Mouse (Mus musculus): ENCODE measurements around the gene Faap20. TPM values are rescaled to one million over a fixed set of nuclear protein-coding genes. Genes with fewer than 3 reads are reported as not detected.

Gene Faap20
- polyA plus RNA-seq (2016; fragmentation: Nextera tagmentation; extraction: Ambion mirVana), result 61.0 and 65.1 TPM in 2 replicates

DNA sequence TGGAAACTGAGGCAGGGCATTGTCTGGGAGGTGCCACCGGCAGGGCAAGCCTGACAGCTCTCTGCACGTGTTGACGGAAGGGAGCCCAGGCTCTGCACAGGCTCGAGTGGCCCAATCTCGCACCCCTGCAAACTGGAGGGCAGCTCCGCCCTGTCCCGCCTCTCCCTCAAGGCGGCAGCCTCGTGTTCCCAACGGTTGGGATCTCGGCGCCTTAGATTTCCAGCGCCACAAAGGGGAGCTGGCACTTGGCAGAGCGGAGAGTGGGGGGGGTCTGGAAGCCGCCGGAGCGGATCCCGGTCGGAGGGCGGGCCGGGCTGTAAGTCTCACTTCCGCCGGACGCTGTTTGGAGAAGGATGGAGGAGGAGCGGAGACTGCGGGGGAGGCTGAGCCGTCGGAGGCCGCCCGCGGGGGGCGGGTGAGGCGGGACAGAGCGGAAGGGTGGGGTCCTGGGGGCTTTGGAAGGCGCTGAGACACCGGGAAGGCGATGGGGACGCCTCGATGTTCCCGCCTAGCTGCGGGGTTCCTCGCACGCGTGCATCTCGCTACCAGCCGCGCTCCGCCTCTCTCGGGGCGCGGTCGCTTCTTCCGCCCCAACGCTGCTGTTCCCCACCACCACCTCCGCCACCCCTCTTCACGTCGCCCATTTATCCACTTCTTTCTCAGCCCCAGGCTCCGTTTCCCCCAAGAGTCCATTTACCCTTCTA lies at the start of gene Faap20:
Faap20 (plus strand) TSS at position 155 of the 704 bp plus-strand sequence.
- H3K4me2 ChIP-seq, result peak within 1 kb of the TSS; percentile 93
- peak within 1 kb of the TSS; percentile 82 for H3K9ac ChIP-seq
- peak; percentile 89 for ATAC-seq (ENCODE audit: insufficient number of reproducible peaks, low FRiP score)
- H3K4me3 ChIP-seq, result peak within 1 kb of the TSS; percentile 59
- peaks cover 33% of the 10 kb centered on the region for H3K4me1 ChIP-seq (replicated peaks)
- under 1% methylated on average over 50 of the region's 58 CpGs for WGBS
- H3K27me3 ChIP-seq (replicated peaks), result no peaks in the 10 kb centered on the region
- no peaks in the 10 kb centered on the region for H3K9me3 ChIP-seq (replicated peaks)
- peaks cover 14% of the 10 kb centered on the region for H3K36me3 ChIP-seq
- peak within 1 kb of the TSS; percentile 96 for H3K27ac ChIP-seq (ENCODE audit: poor library complexity, severe bottlenecking)

DNA sequence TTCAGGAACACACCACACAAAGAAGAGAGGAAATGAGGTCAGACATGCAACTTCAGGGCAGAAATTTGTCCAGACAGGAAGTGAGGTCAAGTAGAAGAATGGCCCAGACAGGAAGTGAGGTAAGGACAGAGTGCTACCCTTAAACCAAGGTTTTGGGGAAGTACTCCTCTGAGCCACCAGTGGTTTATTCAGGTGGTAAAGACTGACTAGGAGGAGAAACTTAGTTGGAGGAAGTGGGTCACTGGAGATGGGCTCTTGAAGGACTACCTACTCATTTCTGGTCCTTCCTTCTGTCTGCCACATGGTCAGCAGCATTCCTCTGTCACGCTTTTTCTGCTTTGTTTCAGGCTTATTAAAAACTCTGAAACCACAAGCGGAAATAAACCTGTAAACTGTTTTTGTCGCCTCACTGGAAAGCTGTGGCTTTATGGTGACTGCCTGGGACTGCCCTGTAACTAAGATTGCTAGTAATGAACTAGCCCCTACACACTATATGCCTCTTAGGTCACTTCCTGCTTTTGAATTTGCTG lies 48.7 kb upstream of the Faap20 start:
- Histone ChIP-seq H3K4me1 (replicated peaks) (peaks cover 88% of the 10 kb centered on the region), H3K9me3 (replicated peaks) (no peaks in the 10 kb centered on the region), H3K4me3 (no peak overlapping the region), H3K27me3 (replicated peaks) (no peaks in the 10 kb centered on the region), H3K9ac (no peak overlapping the region), H3K27ac (ENCODE audit: poor library complexity, severe bottlenecking) (0 out of 2 replicates have a peak overlapping the region, but pooled peaks have one; percentile 12), H3K36me3 (no peaks in the 10 kb centered on the region), H3K4me2 (no peak overlapping the region)
- WGBS, result 76% methylated on average over 3 of the region's 3 CpGs
- no peak for ATAC-seq (ENCODE audit: insufficient number of reproducible peaks, low FRiP score)

DNA sequence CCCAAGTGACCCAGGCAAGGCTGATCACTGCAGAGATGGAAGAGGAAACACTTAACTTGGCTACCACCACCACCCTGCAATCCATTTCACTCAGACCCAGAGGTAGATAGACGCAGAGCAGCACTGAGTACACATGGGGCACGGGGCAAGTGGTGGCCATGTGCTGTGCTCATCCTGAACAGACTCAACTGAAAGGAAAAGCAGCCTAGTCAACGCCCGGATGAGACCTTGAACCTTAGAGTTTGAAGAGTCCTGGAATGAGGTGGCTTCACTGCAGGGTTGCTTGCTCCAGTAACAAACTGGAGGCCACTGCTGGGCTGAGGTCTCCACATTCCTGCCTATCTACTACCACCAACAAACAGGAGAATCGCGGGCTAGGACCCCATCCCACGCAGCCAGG lies 47.8 kb upstream of the Faap20 start:
- Histone ChIP-seq H3K27me3 (replicated peaks) (no peaks in the 10 kb centered on the region), H3K4me2 (no peak overlapping the region), H3K36me3 (no peaks in the 10 kb centered on the region), H3K9me3 (replicated peaks) (no peaks in the 10 kb centered on the region), H3K9ac (no peak overlapping the region), H3K4me3 (no peak overlapping the region), H3K4me1 (replicated peaks) (peaks cover 88% of the 10 kb centered on the region), H3K27ac (ENCODE audit: poor library complexity, severe bottlenecking) (0 out of 2 replicates have a peak overlapping the region, but pooled peaks have one; percentile 12)
- no peak for ATAC-seq (ENCODE audit: insufficient number of reproducible peaks, low FRiP score)
- WGBS, result 80% methylated on average over 7 of the region's 7 CpGs

DNA sequence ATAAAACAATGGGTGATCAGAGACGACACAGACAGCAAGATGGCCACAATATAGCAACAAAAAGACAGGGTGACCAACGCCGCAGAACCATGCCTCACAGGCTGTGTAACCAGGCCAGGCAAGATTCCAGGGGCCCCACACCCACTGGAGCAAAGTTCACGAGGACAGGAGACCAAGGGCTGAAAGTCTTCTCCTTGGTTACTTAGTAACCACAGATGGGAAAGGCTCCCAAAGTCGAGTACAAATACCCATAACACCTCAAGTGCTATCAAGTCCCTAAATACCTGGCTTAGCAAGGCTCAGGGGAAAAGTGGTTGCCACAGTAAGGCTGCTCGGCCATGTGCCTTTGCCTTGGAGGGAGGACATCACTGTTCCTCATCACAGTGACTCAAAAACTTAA lies 43.7 kb upstream of the Faap20 start:
- no peak overlapping the region for H3K9ac ChIP-seq
- H3K4me1 ChIP-seq (replicated peaks), result peaks cover 90% of the 10 kb centered on the region
- no peak overlapping the region for H3K27ac ChIP-seq (ENCODE audit: poor library complexity, severe bottlenecking)
- H3K9me3 ChIP-seq (replicated peaks), result no peaks in the 10 kb centered on the region
- H3K4me3 ChIP-seq, result no peak overlapping the region
- peaks cover 5% of the 10 kb centered on the region for H3K36me3 ChIP-seq
- no peak for ATAC-seq (ENCODE audit: insufficient number of reproducible peaks, low FRiP score)
- H3K27me3 ChIP-seq (replicated peaks), result no peaks in the 10 kb centered on the region
- H3K4me2 ChIP-seq, result no peak overlapping the region
- WGBS, result 74% methylated on average over 6 of the region's 6 CpGs

DNA sequence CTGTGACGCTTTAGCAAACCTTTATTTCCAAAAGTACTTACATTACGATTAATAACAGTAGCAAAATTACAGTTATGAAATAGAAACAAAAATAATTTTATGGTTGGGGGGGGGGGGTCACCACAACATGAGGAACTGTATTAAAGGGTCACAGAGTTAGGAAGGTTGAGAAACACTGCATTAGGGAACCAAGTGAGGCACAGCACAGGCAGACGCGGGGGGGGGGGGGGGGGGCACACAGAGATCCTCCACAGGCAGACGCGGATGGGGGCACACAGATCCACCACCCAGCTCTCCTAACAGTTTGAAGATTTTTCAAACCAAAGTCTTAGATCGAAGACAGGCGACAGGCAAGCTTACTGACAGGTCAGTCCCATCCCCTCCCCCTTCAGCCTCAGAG lies 43.1 kb upstream of the Faap20 start:
- Histone ChIP-seq H3K4me1 (replicated peaks) (peaks cover 90% of the 10 kb centered on the region), H3K9me3 (replicated peaks) (no peaks in the 10 kb centered on the region), H3K27me3 (replicated peaks) (no peaks in the 10 kb centered on the region), H3K4me2 (no peak overlapping the region), H3K4me3 (no peak overlapping the region), H3K36me3 (peaks cover 8% of the 10 kb centered on the region), H3K27ac (ENCODE audit: poor library complexity, severe bottlenecking) (no peak overlapping the region), H3K9ac (0 out of 2 replicates have a peak overlapping the region, but pooled peaks have one; percentile 13)
- ATAC-seq (ENCODE audit: insufficient number of reproducible peaks, low FRiP score), result no peak
- WGBS, result 65% methylated on average over 7 of the region's 8 CpGs

DNA sequence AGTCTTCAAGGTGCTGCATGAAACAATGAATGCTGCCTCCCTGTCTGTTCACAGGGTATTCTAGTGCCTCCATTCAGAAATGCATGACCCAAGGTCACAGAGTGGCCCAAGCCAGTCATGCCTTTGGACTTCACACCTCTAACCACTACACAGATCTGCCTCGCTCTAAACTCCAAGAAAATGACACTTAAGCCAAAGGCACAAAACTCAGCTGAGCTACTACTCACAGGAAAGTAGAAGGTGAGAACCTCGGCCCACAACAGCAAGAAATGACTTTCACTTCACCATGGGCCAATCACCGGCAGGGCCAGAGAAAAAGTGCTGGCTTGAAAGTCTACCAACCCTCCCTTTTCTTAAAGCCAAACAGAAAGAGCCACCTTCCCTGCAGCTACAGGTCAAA lies 41.8 kb upstream of the Faap20 start:
- Histone ChIP-seq H3K27me3 (replicated peaks) (no peaks in the 10 kb centered on the region), H3K27ac (ENCODE audit: poor library complexity, severe bottlenecking) (peak overlapping the region; percentile 10; the same call in 1 of the 2 replicates), H3K9me3 (replicated peaks) (no peaks in the 10 kb centered on the region), H3K36me3 (peaks cover 8% of the 10 kb centered on the region), H3K4me3 (no peak overlapping the region), H3K4me1 (replicated peaks) (peaks cover 90% of the 10 kb centered on the region), H3K9ac (no peak overlapping the region), H3K4me2 (no peak overlapping the region)
- WGBS, result 71% methylated on average over 3 of the region's 3 CpGs
- no peak for ATAC-seq (ENCODE audit: insufficient number of reproducible peaks, low FRiP score)

DNA sequence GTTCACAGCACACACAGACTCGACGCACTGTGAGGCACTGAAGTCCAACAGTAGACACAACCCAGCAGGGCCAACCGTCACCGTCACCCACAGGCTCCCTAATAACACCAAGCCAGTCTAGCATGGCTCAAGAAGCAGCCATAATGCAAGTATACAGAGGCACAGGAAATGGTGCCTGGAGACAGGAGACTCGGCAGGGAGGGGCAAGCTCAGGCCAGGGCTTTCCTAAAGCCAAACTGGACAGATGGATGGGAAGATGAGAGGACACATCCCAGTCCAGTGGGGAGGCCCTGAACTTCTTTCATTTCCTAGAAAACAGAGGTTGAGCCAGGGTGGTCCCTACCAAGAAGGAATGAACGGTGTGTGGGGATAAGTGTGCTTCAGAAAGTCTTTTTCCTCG lies 41.0 kb upstream of the Faap20 start:
- Histone ChIP-seq H3K36me3 (peaks cover 8% of the 10 kb centered on the region), H3K4me1 (replicated peaks) (peaks cover 88% of the 10 kb centered on the region), H3K27me3 (replicated peaks) (no peaks in the 10 kb centered on the region), H3K9me3 (replicated peaks) (no peaks in the 10 kb centered on the region), H3K27ac (ENCODE audit: poor library complexity, severe bottlenecking) (0 out of 2 replicates have a peak overlapping the region, but pooled peaks have one; percentile 9), H3K4me3 (no peak overlapping the region), H3K9ac (no peak overlapping the region), H3K4me2 (no peak overlapping the region)
- 75% methylated on average over 7 of the region's 7 CpGs for WGBS
- no peak for ATAC-seq (ENCODE audit: insufficient number of reproducible peaks, low FRiP score)

DNA sequence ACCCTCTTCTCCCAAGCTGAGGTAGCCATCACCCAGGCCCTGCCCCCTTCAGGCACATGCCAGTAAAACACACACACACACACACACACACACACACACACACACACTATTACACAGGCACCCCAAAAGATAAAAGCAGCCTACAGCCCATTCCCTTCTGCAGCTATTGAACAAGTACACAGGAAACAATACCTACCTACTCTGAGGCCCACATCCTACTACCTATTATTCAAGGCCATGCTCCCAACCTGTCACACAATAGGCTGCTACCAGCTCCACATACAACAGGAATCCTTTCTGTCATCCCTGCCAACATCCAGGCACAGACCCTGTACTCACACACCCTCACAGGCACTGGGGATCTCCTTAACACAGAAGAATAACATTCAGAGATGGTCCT lies 40.5 kb upstream of the Faap20 start:
- no peak overlapping the region for H3K27ac ChIP-seq (ENCODE audit: poor library complexity, severe bottlenecking)
- H3K4me3 ChIP-seq, result no peak overlapping the region
- peaks cover 91% of the 10 kb centered on the region for H3K4me1 ChIP-seq (replicated peaks)
- no peaks in the 10 kb centered on the region for H3K27me3 ChIP-seq (replicated peaks)
- no peak overlapping the region for H3K9ac ChIP-seq
- no peak overlapping the region for H3K4me2 ChIP-seq
- H3K36me3 ChIP-seq, result peaks cover 8% of the 10 kb centered on the region
- no peak for ATAC-seq (ENCODE audit: insufficient number of reproducible peaks, low FRiP score)
- H3K9me3 ChIP-seq (replicated peaks), result no peaks in the 10 kb centered on the region

DNA sequence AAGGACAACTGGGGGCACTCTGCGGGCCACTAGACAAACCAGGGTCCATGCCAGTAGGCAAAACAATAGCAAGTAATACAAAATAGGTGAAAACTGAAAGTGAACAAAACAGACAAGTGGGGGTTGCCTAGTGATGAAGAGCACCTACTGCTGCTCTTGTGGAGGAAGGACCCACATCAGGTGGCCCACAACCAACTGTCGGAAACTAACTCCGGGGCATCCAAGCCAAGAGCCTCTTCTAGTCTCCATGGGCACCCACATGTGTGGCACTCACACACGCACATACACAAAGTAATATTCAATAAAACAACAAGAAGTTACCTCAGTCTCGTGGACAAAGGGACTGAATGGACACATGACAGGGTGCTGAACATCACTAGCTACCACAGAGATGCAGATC lies 40.1 kb upstream of the Faap20 start:
- no peak overlapping the region for H3K4me3 ChIP-seq
- no peaks in the 10 kb centered on the region for H3K9me3 ChIP-seq (replicated peaks)
- WGBS, result 91% methylated on average over 5 of the region's 5 CpGs
- no peak for ATAC-seq (ENCODE audit: insufficient number of reproducible peaks, low FRiP score)
- no peak overlapping the region for H3K4me2 ChIP-seq
- H3K4me1 ChIP-seq (replicated peaks), result peaks cover 95% of the 10 kb centered on the region
- no peak overlapping the region for H3K27ac ChIP-seq (ENCODE audit: poor library complexity, severe bottlenecking)
- no peaks in the 10 kb centered on the region for H3K27me3 ChIP-seq (replicated peaks)
- peaks cover 8% of the 10 kb centered on the region for H3K36me3 ChIP-seq
- no peak overlapping the region for H3K9ac ChIP-seq

DNA sequence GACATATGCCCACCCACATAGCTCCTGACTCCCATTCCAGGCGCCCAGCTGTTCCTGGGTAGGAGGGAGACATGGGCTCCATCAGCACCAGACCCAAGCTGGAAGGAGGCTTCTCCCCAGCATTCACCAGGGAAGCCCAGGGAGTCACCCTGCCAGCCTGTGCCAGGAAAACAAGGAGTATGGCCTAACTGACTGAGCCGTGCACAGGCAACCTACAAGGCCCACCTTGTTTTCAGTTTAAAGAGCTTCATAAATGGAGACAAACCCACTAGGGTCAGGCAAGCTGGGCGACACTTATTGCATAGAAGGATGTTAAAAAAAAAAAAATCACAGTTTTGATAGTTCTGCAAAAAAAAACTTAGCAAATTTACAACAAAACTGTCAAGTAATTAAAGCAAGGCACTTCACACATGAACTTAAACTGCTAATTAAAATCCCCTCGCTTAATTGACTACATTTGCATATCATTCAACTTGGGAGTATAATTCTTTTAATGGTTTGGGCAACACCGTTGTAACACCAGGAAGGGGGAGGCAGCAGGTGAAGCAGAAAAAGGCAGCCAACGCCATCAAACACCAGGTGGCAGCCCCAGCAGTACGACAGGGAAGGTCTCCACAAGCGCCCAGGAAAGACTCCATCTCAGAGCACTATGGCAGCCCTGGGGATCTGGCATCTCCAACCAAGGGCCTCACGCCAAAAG lies 36.4 kb upstream of the Faap20 start:
- H3K4me2 ChIP-seq, result no peak overlapping the region
- no peak overlapping the region for H3K9ac ChIP-seq
- no peak for ATAC-seq (ENCODE audit: insufficient number of reproducible peaks, low FRiP score)
- peaks cover 8% of the 10 kb centered on the region for H3K36me3 ChIP-seq
- no peaks in the 10 kb centered on the region for H3K27me3 ChIP-seq (replicated peaks)
- 71% methylated on average over 9 of the region's 9 CpGs for WGBS
- peaks cover 96% of the 10 kb centered on the region for H3K4me1 ChIP-seq (replicated peaks)
- no peak overlapping the region for H3K27ac ChIP-seq (ENCODE audit: poor library complexity, severe bottlenecking)
- no peaks in the 10 kb centered on the region for H3K9me3 ChIP-seq (replicated peaks)
- H3K4me3 ChIP-seq, result no peak overlapping the region

DNA sequence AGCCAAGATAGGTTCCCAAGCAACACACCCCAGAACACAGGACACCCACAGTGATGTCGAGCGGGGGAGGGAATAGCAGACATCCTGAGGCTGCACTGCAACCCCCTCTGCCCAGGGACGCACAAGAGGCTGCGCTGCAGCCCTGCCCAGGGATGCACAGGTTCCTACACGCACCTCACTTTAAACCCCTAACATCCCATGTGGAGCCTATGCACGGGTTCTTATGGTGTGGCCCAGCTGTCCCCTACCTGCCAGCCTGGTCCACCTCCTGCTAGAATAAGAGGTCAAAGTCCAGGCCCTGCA lies 35.9 kb upstream of the Faap20 start:
- Histone ChIP-seq H3K27me3 (replicated peaks) (no peaks in the 10 kb centered on the region), H3K4me1 (replicated peaks) (peaks cover 96% of the 10 kb centered on the region), H3K27ac (ENCODE audit: poor library complexity, severe bottlenecking) (no peak overlapping the region), H3K9me3 (replicated peaks) (no peaks in the 10 kb centered on the region), H3K4me2 (no peak overlapping the region), H3K9ac (0 out of 2 replicates have a peak overlapping the region, but pooled peaks have one; percentile 23), H3K4me3 (no peak overlapping the region), H3K36me3 (peaks cover 8% of the 10 kb centered on the region)
- ATAC-seq (ENCODE audit: insufficient number of reproducible peaks, low FRiP score), result no peak
- WGBS, result 76% methylated on average over 6 of the region's 6 CpGs

All from heart, embryonic 12.5 days (tissue).